Mouse (Mus musculus) lung, postnatal 4 days (tissue): Measurements from ENCODE around the gene Msn.
A peak's percentile ranks its signal among the peaks of the same experiment; 100 is the strongest.
"Not testable (repeated sequence)": the region's sequence is repeated elsewhere in the genome, so short reads cannot be mapped to it uniquely, and the experiment has no call there.

Source experiments
- DNase-seq, 2 experiments: peaks; one replicate each; pipeline ENCODE4 v3.0.0; 2021

The Msn gene

DNA sequence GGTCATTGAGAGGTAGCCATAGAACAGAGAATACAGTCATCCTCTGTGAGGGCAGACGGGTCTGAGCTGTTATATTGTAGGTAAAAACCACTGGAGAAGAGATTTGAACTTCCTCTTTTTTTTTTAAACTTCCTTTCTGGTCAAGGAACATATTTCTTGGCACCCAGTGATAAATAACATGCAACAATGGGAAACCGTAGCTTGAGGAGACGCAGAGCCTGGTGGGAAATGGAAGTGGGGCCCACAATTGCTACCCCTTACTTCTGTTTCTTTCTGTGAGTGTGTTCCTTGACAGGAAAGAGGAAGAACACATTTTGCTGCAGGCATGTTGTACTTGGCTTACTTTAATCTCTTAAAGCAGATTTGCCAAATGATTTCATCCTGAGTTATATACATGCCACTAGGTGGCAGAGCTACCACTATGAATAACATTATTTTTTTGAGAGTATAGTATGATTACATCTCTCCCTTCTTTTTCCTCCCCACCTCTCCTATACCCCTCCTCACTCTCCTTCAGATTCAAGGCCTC, 49.2 kb downstream of the Msn start:
- DNase-seq = peak; percentile 25 to 36

DNA sequence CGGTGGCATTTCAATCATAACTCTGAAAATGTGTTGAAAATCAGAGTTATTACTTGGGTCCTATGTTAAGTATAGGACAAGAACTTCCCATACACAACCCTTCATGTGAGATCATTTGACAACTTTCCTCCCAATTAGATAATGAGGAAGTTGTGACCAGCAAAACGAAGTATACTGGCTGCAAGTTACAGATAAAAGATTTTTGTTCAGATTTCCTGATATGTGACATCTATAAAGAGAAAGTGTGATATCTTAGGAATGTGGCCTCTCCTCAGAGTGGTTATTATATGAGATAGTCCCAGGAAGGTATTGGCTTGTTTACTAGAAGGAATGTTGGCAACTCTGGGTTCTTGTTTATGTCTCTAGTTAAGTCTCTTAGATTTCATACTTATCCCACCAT, 52.4 kb downstream of the Msn start:
- no peak for DNase-seq

DNA sequence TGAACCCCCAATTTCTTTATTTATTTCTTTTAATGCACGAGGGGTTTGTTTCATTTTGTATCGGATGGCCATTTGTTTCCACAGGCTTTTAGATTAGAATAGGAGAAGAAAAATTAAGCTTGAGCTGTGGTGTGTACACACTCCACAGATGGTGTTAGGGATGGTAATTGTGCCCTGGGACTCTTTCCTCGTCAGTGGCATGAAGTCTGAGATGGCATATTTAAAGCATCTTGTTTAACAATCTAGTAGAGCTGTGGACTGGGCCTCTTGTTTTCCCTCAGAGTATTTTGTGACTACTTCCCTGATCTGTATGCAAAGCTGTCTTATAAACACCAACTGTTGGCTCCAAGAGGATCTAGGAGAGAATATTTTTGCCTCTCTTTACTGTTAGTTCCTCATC, 57.5 kb downstream of the Msn start:
- no peak for DNase-seq

DNA sequence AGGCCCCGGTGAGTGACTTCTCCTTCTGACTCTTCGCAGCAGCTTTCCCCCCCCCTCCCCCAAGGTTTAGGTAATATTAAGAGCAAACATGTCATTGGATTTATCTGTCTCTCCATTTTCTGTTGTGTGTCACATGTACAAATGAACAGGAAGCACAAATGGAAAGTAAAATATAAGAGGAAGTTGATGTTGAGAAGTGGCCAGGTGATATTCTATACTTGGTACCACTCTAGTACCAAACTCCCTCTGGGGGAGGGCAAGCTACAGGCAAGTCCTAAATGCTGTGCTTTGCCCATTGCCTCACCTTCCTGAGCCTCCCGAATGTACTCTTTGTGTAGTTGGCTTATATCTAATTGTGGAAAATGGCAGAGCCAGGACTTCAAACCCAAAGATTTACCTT, 62.1 kb downstream of the Msn start:
- no peak for DNase-seq

DNA sequence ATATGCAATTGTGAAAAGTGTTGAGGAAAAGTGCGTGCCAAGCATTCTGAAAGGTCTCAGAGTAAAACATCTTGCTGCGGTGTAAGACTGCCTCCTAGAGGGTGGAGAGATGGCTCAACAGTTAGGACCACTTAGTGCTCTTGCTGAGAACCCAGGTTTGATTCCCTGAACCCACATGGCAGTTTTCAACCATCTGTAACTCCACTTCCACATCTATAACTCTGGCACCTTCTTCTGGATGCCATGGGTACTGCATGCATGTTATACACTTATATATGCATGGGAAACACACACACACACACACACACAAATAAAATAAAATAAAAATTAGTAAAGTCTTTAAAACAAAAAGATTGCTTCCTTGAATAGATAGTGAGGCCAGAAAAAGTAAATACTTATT, 66.7 kb downstream of the Msn start:
- DNase-seq = peak in 1 of 2 experiments; percentile 40

DNA sequence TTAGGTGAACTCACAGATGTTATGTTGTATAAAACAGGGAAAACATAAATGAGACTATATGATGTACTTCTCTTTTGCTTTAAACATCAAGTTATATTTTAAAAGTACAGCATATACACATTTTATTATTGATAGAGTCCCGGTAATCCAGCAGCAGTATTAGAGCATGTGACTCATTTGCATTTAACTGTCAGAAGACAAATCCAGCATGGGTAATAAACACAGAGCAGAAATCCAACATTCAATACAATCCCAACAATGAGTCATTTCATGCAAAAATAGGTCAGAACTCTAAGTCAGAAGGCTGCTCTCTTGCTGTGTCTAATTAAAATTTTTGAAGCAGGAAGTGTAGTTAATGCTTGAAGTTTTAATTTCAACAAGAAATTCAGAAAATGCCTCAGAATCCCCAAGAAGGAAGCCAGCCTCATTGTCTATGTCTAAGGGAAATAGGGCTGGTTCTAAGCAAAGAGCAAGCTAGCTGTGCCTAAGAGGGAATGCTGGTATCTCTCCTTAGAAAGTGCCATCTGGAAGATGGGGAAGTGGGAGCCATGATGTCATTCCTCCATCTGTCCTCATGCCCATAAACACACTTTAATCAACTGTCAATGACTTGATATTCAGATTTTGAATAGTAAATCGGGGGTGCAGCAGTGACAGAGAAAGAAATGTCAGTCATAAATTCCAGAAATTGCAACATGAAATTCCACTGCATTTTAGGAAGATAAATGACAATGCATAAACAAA, 76.0 kb downstream of the Msn start:
- DNase-seq = no peak

DNA sequence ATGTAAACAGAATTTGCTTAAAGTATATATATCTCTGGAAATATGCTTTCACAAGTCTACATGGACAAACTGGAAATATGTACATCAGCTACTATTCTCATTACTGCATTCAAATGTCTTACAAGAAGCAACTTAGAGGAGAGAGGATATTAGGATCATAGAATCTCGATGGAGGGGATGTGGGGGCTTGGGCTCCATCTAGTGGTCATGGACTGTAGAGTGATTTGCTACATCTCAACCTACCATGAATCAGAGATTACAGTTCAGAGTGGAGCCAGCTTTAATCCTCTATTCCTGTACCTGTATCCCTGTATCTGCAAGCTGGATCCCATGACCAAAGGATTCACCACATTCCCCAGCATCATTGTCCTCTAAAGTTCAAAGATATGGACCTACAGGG, 82.6 kb downstream of the Msn start:
- peak in 1 of 2 experiments; percentile 46 for DNase-seq

DNA sequence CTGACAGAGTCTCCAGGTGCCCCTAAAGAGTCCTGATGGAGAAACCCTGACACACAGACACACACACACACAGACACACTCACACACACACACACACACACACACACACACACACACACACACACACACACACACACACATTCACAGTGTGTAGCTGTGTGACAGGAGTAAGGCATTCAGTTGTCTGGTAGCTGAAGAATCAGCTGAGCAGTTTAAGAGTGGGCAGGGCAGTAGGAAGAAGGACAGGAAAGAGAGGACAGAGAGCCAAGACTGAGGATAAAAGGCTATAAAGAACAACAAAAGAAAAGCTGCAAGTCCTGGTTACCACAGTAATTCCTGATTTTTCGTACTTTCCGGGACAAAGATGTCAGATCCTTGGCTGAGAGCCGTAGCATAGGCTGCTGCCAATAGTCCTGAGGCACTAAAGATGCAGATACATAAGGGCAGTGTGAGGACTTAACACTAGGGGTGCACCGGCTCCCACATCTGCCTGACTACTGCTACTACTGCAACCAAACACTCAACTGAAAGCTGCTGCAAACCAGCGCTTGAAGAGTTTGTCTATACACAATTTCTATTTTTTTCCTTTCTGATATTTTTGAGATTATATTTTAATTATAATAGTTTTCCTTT, 88.4 kb downstream of the Msn start:
- DNase-seq = no peak

DNA sequence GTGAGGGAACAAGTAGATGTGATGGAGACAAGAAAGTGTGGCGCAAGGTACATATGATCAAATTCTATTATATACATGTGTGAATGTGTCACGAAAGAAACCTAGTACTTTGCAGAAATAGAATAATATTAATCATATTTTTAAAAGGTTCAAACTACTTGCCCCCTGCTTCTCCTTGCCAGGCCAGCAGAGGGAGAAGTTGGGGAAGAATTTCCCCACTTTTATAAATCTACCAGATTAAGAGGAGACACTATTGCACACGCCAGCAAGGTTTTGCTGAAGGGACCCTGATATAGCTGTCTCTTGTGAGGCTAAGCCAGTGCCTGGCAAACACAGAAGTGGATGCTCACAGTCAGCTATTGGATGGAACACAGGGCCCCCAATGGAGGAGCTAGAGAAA, 109.3 kb downstream of the Msn start:
- DNase-seq = not testable (repeated sequence)

DNA sequence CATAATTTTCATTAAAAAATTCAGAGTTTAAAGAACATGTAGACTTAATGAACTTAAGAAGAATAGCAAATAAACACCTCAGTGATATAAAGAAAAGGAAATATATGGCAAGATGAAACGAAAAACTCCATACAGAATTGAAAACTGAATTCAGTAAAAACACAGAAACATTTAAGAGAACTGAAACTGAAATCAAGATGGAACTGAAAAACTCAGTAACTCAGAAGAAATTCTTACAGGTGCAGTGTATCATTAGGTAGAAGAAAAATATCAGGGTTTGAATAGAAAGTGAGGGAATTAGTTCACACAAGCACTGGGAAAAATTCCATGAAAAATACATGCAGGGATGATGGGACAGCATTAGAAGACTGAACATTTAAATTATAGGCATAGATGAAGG, 111.0 kb downstream of the Msn start:
- no peak for DNase-seq

DNA sequence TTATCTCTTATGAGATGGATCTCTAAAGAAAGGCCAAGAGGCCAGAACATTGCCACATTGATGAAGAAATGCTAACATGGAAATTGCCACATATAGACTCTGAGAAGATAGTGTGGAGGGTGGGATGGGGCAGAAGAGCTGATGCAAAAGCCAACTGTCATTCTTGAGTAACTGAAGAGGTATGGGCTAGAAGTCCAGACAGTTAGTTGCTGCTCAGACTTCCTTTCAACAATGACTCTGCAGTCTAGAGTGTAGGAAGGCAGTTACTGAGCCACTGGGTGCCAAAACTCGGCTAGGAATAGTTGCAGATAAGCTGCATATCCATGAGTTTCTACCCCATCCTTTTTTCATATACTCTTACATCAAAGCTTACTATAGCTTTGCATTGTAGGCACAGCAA, 122.2 kb downstream of the Msn start:
- no peak for DNase-seq
